Mouse (Mus musculus): ENCODE results near the gene Kctd13. TPM values are rescaled to one million over a fixed set of nuclear protein-coding genes. Genes with fewer than 3 reads are reported as not detected.
"Not testable (repeated sequence)": the region's sequence is repeated elsewhere in the genome, so short reads cannot be mapped to it uniquely, and the experiment has no call there.

Kctd13 gene
- polyA plus RNA-seq, 1 experiment from 2014 or later: 98.7 TPM

DNA sequence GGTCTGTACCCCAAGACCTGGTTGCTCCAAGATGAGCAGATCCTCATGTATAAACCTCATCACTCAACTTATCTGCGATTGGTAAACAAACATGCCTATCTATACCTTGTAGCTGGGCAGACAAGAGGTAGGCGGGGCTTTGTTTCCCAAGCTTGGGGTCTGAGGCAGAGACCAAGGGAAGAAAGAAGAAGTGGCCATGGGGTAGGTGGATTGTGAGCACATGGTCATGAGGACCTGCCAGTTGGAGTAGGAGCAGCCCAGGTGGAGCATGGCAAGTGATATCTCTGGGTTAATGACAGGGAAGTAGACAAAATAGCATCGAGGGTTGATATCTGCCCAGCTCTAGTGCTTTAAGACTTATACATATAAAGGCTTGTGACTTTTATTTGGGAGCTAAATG lies 13.8 kb upstream of the Kctd13 start:
- no peak for ATAC-seq (ENCODE audit: low FRiP score)
- H3K27me3 ChIP-seq: no peaks in the 10 kb centered on the region
- no peak overlapping the region for H3K27ac ChIP-seq
- H3K4me1 ChIP-seq (replicated peaks): no peaks in the 10 kb centered on the region
- WGBS: 88% methylated on average over 3 of the region's 3 CpGs
- H3K36me3 ChIP-seq: no peaks in the 10 kb centered on the region
- H3K4me3 ChIP-seq: no peak overlapping the region
- H3K4me2 ChIP-seq: no peak overlapping the region
- H3K9ac ChIP-seq: no peak overlapping the region
- no peaks in the 10 kb centered on the region for H3K9me3 ChIP-seq

DNA sequence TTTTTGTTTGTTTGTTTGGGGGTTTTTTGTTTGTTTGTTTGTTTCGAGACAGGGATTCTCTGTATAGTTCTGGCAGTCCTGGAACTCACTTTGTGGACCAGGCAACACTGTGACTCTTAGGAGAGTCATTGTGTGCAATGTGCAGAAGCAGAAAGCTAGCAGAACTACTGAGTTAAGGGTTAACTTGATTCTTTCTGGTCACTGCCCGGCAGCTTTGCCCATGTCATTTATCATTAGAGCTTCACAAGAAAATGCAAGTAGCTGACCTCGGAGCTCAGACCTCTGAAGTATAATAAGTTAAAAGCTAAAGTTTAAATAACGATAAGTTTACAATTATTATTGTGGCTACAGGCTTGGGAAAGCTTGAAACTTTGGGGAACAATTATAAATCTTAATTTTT lies 10.3 kb upstream of the Kctd13 start:
- not testable (repeated sequence) for H3K9ac ChIP-seq; ATAC-seq (ENCODE audit: low FRiP score); H3K4me2 ChIP-seq; H3K9me3 ChIP-seq; H3K4me3 ChIP-seq; H3K36me3 ChIP-seq; H3K27me3 ChIP-seq; H3K4me1 ChIP-seq (replicated peaks); H3K27ac ChIP-seq
- 24% methylated on average over 4 of the region's 4 CpGs for WGBS

DNA sequence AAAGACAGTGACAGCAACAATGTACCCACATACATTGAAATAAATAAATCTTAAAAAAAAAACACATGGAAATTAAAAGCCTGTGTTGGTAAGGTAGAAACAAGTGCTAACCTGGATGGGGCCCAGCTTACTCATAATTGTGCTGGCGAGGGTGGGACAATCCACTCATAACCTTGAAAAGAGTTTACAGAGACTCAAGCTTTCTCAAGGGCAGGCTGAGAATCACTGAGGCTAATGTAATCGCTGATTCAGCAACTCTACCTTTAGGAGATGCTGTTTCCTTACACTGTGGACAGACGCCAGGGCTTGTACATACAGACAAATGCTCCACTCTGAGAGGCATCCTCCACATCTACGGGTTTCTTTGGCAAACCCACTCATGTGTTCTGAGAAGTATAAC lies 8.7 kb upstream of the Kctd13 start:
- WGBS: 84% methylated on average over 4 of the region's 4 CpGs
- ATAC-seq (ENCODE audit: low FRiP score): no peak
- H3K9me3 ChIP-seq: no peaks in the 10 kb centered on the region

DNA sequence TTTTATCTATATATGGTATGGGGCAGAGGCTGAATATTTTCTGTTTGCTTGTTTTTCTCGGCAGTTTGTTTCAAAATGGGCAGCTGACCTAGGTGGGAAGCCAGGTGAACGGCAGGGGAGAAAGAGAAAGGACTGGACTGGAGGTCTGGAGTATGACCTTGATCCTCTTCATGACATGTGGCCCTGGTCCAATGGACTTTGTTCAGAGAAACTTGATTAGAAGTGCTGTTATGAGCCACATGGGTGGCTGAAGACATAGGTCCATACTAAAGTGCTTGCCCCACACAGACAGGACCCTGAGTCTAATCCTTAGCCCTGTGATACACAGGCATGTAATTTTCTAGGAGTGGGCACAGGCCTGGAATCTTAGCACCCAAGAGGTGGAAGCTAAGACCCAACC lies 7.1 kb upstream of the Kctd13 start:
- Histone ChIP-seq H3K4me2 (no peak overlapping the region), H3K4me1 (replicated peaks) (peaks cover 9% of the 10 kb centered on the region), H3K27ac (no peak overlapping the region), H3K27me3 (no peaks in the 10 kb centered on the region), H3K36me3 (no peaks in the 10 kb centered on the region), H3K9ac (no peak overlapping the region), H3K4me3 (no peak overlapping the region), H3K9me3 (no peaks in the 10 kb centered on the region)
- WGBS: 85% methylated on average over 2 of the region's 2 CpGs
- no peak for ATAC-seq (ENCODE audit: low FRiP score)

More for the DNA sequence above, 8.7 kb upstream of the Kctd13 start:
- Histone ChIP-seq H3K27ac (no peak overlapping the region), H3K36me3 (no peaks in the 10 kb centered on the region), H3K4me2 (no peak overlapping the region), H3K27me3 (no peaks in the 10 kb centered on the region), H3K4me3 (no peak overlapping the region), H3K9ac (no peak overlapping the region), H3K4me1 (replicated peaks) (peaks cover 9% of the 10 kb centered on the region)

DNA sequence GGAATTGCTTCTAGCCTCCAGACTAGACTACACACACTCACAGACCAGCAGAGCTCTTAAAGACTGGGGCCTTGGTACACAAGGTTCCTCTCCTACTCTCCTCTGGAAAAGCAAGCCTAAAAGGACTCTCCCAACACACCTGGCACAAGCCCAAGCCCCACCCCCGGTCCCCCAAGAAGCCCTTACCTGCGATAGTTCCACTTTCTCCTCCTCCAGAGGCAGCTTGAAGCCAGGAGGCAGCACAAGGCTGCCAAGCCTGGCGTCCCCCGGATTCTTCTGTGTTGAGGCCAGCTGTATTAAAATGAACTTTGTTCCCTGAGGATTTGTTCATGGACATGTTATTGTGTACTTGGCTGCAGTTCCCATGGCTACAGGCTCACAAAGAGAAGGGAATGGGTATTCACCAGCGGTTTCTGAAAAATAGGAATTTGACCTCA lies 6.0 kb upstream of the Kctd13 start, which contains the start of gene Tmem219:
TSS of gene Tmem219 (minus strand) at position 294 of the 437 bp plus-strand sequence.
- 14% methylated on average over 5 of the region's 5 CpGs for WGBS
- no peaks in the 10 kb centered on the region for H3K36me3 ChIP-seq
- no peak within 1 kb of the TSS for H3K4me2 ChIP-seq
- no peak within 1 kb of the TSS for H3K4me3 ChIP-seq
- no peaks in the 10 kb centered on the region for H3K27me3 ChIP-seq
- peaks cover 9% of the 10 kb centered on the region for H3K4me1 ChIP-seq (replicated peaks)
- ATAC-seq (ENCODE audit: low FRiP score): no peak
- 0 out of 2 replicates have a peak within 1 kb of the TSS, but pooled peaks have one; percentile 5 for H3K9ac ChIP-seq
- H3K27ac ChIP-seq: peak within 1 kb of the TSS; percentile 49
- H3K9me3 ChIP-seq: no peaks in the 10 kb centered on the region

DNA sequence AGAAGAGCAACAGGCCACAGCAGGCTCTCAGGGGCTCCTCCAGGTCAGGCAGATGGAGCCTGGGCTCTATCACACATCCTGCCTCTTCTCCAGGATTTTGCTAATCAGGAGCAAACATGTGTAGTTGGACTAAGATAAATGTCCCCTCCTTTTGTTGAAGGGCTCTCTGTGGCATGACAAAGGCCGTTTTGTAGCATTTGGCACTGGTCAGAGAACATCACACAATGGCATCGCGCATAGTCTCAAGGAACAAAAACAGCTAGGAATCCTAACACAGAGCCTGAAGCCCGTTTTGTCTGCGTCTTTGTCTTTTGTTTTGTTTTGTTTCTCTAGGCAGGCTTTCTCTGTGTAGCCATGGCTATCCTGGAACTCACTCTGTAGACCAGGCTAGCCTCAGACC lies 4.7 kb upstream of the Kctd13 start:
- Histone ChIP-seq H3K9ac (no peak overlapping the region), H3K4me3 (no peak overlapping the region), H3K4me2 (no peak overlapping the region), H3K27me3 (no peaks in the 10 kb centered on the region), H3K27ac (no peak overlapping the region), H3K36me3 (no peaks in the 10 kb centered on the region), H3K4me1 (replicated peaks) (peaks cover 9% of the 10 kb centered on the region), H3K9me3 (no peaks in the 10 kb centered on the region)
- no peak for ATAC-seq (ENCODE audit: low FRiP score)
- 25% methylated on average over 5 of the region's 5 CpGs for WGBS

DNA sequence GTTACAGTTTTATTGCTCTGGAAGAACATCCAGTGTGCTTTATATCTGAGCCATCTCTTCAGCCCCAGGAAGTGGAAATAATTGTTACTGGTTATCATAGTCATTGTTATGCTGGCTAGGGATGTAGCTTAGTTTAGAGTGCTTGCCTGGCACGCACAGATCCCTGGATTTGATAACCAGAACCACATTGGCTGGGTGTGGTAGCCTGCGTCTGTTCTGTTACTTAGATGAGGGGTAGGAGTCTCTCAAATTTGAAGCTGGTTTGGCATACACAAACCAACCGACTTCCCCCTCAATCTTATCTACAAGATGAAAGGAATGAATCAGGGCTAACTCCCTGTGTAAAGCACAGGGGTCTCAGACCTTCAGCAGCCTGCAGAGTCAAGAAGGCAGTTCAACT lies 2.4 kb upstream of the Kctd13 start:
- H3K4me1 ChIP-seq (replicated peaks): peaks cover 26% of the 10 kb centered on the region
- ATAC-seq (ENCODE audit: low FRiP score): no peak
- peaks cover 3% of the 10 kb centered on the region; the same call in 1 of the 2 replicates for H3K36me3 ChIP-seq
- H3K4me3 ChIP-seq: no peak overlapping the region
- no peaks in the 10 kb centered on the region for H3K27me3 ChIP-seq
- 63% methylated on average over 3 of the region's 3 CpGs for WGBS
- no peak overlapping the region for H3K4me2 ChIP-seq
- no peak overlapping the region for H3K27ac ChIP-seq
- H3K9ac ChIP-seq: no peak overlapping the region
- no peaks in the 10 kb centered on the region for H3K9me3 ChIP-seq

DNA sequence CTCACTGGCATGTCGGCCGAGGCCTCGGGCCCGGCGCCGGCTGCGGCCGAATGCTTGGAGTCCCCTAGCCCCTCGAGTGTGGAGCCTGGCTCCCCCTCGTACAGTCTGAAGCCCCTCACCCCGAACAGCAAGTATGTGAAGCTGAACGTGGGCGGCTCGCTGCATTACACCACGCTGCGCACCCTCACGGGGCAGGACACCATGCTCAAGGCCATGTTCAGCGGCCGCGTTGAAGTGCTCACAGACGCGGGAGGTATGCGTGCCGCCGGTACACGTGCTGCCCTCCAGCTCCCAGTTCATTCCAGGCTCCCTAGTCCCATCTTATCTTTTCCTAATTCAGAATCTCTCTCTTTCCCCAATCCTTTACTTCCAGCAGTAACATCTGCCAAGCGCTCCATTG lies 367 bp downstream of the Kctd13 start:
- peak overlapping the region; percentile 77 for H3K4me3 ChIP-seq
- no peaks in the 10 kb centered on the region for H3K27me3 ChIP-seq
- H3K4me1 ChIP-seq (replicated peaks): peaks cover 17% of the 10 kb centered on the region
- no peaks in the 10 kb centered on the region for H3K9me3 ChIP-seq
- peak overlapping the region; percentile 88 for H3K4me2 ChIP-seq
- under 1% methylated on average over 27 of the region's 27 CpGs for WGBS
- peak overlapping the region; percentile 89 for H3K27ac ChIP-seq
- peaks cover 20% of the 10 kb centered on the region; the same call in 1 of the 2 replicates for H3K36me3 ChIP-seq
- H3K9ac ChIP-seq: peak overlapping the region; percentile 90
- peak; percentile 80 for ATAC-seq (ENCODE audit: low FRiP score)

DNA sequence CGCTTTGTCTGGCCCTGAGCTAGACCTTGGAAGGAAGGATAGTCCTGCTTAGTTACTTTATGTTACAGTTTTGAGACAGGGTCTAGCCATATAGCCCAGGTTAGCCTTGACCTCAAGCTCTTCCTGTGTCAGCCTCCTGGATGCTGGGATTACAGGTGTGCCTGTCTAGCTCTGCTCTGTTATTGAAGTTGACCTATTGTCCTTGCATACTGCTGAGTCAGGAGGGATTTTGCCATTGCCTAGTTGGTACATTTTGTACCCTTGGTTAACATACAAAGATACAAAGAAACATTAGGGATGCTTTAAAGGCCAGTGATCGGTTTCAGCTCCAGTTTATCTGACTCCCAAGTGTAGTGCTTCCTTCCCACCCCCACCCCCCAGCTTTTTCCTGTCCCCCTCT lies 4.0 kb downstream of the Kctd13 start:
- H3K36me3 ChIP-seq: peaks cover 45% of the 10 kb centered on the region
- H3K9ac ChIP-seq: no peak overlapping the region
- WGBS: 78% methylated on average over 2 of the region's 2 CpGs
- no peak overlapping the region for H3K4me2 ChIP-seq
- ATAC-seq (ENCODE audit: low FRiP score): no peak
- peaks cover 17% of the 10 kb centered on the region for H3K4me1 ChIP-seq (replicated peaks)
- H3K27me3 ChIP-seq: no peaks in the 10 kb centered on the region
- no peaks in the 10 kb centered on the region for H3K9me3 ChIP-seq
- H3K4me3 ChIP-seq: no peak overlapping the region
- H3K27ac ChIP-seq: no peak overlapping the region

DNA sequence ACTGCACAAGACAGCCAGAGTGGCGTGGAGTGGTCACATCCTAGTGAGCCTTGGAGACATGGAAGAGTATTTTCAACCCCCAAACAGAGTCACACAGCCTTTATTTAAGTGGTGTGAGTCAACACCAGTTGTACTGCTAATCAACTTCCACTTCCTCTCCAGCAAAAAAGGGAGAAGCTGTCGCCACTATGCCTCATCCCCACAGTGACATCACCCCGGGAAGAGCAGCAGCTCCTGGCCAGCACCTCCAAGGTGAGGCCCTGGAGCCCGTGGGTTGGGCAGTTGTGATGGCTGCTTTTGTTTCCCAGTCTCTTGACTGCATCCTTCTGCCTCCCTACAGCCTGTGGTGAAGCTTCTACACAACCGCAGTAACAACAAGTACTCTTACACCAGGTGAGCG lies 12.5 kb downstream of the Kctd13 start:
- 47% methylated on average over 6 of the region's 6 CpGs for WGBS
- Histone ChIP-seq H3K9me3 (no peaks in the 10 kb centered on the region), H3K9ac (no peak overlapping the region), H3K4me1 (replicated peaks) (peaks cover 11% of the 10 kb centered on the region; the same call in 1 of the 2 replicates), H3K27ac (no peak overlapping the region), H3K36me3 (peaks cover 64% of the 10 kb centered on the region), H3K4me3 (no peak overlapping the region), H3K4me2 (no peak overlapping the region), H3K27me3 (no peaks in the 10 kb centered on the region)
- ATAC-seq (ENCODE audit: low FRiP score): no peak

DNA sequence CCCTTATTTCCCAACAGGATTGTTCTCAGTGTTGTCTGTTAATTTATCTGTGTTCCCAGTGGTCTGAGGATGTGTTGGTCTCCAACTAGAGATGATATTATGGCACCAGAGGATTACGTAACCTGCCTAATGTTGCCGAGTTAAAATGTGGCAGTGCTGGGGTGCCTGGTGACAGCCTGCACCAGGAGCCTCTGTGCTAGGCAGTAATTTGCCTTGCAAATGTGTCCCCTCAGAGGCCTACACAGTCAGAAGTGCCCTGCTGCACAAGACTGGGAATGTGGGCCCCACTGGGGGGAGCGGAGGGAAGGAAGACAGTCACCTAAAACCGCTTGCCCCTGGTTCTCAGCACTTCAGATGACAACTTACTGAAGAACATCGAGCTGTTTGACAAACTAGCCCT lies 13.1 kb downstream of the Kctd13 start:
- Histone ChIP-seq H3K27me3 (no peaks in the 10 kb centered on the region), H3K4me2 (no peak overlapping the region), H3K9me3 (no peaks in the 10 kb centered on the region), H3K27ac (no peak overlapping the region; the same call in 1 of the 2 replicates), H3K4me1 (replicated peaks) (peaks cover 17% of the 10 kb centered on the region), H3K9ac (no peak overlapping the region), H3K4me3 (no peak overlapping the region), H3K36me3 (peaks cover 61% of the 10 kb centered on the region)
- ATAC-seq (ENCODE audit: low FRiP score): no peak
- WGBS: 55% methylated on average over 5 of the region's 5 CpGs

DNA sequence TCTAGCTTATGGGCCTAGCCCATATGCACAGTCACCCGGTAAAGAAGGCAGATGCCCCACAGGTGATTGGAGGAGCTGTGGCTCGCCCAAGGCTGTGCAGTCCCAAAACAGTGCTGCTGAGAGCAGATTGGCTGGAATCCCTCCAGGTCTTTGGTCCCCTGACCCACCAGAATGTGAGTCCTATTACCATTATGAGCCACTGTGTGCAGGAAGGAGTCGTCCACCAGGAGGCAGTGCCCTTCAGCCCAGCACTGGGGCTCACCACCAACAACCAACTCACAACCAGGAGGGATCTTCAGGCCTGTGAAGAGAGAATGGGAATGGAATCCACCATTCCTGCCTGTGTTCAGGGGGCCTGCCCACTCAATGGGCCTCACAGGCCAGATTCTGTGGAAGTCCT lies 17.9 kb downstream of the Kctd13 start:
- H3K4me2 ChIP-seq: no peak overlapping the region
- H3K27me3 ChIP-seq: no peaks in the 10 kb centered on the region
- H3K9me3 ChIP-seq: no peaks in the 10 kb centered on the region
- ATAC-seq (ENCODE audit: low FRiP score): no peak
- no peak overlapping the region for H3K4me3 ChIP-seq
- no peak overlapping the region for H3K9ac ChIP-seq
- 52% methylated on average over 3 of the region's 3 CpGs for WGBS
- H3K27ac ChIP-seq: no peak overlapping the region
- peaks cover 49% of the 10 kb centered on the region for H3K4me1 ChIP-seq (replicated peaks)
- H3K36me3 ChIP-seq: peaks cover 46% of the 10 kb centered on the region

DNA sequence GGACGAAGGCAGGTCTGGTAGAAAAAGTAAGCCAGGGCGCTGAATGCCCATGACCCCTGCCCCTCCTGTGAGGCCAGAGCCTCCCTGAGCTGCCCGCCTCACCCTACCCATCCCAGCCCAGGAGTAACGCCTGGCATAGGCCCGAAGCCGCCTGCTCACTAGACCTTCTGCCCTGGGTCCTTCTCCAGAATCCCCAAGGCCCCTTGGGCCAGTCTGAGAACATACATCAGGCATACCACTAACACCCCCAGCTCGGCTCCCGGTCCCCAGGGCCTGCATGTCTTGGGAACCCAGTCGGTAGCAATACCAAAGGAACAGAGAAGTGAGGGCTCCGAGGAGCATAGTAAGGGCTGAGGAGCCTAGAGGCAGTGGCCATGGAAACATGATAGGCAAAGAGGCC lies 19.9 kb downstream of the Kctd13 start:
- H3K4me3 ChIP-seq: peak overlapping the region; percentile 47
- H3K9me3 ChIP-seq: no peaks in the 10 kb centered on the region
- peaks cover 66% of the 10 kb centered on the region for H3K4me1 ChIP-seq (replicated peaks)
- no peak for ATAC-seq (ENCODE audit: low FRiP score)
- H3K27ac ChIP-seq: peak overlapping the region; percentile 95
- H3K9ac ChIP-seq: peak overlapping the region; percentile 75
- H3K36me3 ChIP-seq: peaks cover 28% of the 10 kb centered on the region
- H3K27me3 ChIP-seq: peaks cover 14% of the 10 kb centered on the region; the same call in 1 of the 2 replicates
- peak overlapping the region; percentile 95 for H3K4me2 ChIP-seq
- 77% methylated on average over 10 of the region's 10 CpGs for WGBS
